Mouse (Mus musculus) left cerebral cortex, postnatal 10 days (tissue): ENCODE data around the gene Strip2. TPM values are rescaled to one million over a fixed set of nuclear protein-coding genes. Genes with fewer than 3 reads are reported as not detected.
A peak's percentile ranks its signal among the peaks of the same experiment; 100 is the strongest.

Experiments used
- DNase-seq, 2 experiments: peaks; one replicate each; pipeline ENCODE4 v3.0.0; 2021 to 2022; ENCODE audit warnings: low spot score in 2 of 2, mixed read lengths in 1 of 2; ENCODE audit errors: extremely low spot score in 1 of 2
- intact Hi-C: fragments of 180-260 bp; cut with DNase I; formaldehyde crosslinking; loops from one replicate; pipeline ENCODE4 v1.15.1; 2025
- total RNA-seq, 2 experiments: library from RNA; stranded (reverse); gene quantifications; 2 replicates each; pipeline ENCODE4 v1.2.3; 2021

Gene Strip2
- total RNA-seq, 2 experiments from 2014 or later = 9.6 to 13.1 TPM

DNA sequence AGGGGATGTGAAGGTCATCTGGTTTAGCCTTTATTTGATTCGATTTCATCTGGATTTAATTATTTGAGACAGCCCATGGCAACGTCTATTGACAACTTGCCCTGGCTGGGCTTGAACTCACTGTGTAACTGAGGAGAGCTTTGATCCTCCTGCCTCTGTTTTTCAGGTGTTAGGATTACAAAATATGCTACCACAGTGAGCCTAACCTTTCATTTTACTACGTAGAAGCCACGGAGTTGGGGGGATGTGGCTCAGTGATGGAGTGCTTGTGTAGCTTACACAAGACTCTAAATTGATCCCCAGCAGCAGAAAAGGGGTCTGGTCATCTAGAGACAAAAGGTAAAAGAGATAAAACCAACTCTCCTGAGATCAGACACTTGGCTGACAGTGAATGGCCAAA is 1.1 kb downstream of the Strip2 start:
- intact Hi-C loops = loop anchor here (5.0 kb wide), 1 partner anchor 129 kb away; the partner anchor contains the start of gene Nrf1
- DNase-seq = no peak

DNA sequence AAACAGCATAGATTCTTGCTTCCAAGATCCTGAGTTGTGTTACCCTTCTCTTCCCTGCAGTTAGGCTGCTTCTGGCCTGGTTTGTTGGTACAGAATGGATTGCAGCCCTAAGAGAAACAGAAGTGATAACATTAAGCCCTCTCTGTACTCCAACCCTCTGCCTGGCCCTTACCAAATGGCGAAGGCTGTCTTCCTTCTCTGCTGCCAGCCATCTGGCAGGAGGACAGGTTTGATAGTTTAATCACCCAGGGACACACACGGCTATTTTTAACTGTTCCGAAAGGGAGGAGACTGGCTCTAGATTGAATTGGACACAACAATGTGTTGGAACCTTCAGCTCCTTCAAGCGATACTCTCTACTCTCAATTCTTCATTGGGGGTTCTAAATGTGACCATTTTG is 6.7 kb downstream of the Strip2 start:
- no peak for DNase-seq
- intact Hi-C loops = no loop called here

DNA sequence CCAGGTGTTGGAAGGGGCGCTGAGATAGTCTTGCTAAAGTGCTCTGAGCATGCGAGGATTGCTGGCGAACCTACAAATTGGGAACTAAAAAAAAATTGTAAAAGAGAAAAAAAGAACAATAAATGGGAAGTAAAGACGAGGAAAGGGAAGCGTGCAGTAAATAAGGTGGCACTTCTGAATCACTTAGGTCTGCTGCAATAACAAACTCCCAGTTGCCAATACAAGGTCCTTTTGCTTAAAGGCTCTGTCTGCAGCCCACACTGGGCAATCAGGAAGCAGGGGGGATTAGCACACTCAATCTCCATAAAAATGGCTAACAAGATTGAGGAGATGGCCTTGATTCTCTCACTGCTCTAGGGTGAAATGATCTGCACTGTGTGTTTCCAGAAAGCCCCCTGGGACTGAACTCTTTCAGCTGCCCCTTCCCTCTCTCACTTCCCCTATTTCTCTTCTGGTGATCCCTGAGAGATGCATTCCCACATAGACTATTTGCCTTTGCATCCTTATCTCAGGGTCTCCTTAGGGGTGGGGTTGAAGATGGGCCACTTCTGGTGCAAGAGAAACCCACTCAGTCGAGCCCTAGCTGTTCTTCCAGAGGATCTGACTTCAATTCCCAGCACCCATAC is 8.9 kb downstream of the Strip2 start:
- intact Hi-C loops = no loop called here

DNA sequence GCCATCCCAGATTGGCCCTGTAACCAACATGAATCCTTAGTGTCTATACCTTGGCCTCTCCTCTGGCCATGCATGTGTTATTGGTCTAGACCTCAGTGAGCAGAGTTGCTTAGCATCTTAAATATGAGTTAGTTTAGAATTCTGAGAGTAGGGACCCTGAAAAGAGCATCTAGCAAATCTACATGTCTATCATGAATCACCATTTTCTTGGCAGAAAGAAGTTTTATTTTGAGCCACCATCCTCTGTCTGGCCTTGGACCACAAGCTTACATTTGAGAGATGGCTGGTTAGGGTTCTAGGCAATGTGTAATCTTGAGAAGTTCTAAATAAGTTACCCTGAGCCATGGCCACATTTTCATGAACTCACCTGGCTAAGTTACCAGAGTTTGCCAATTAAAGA is 13.3 kb downstream of the Strip2 start:
- no peak for DNase-seq
- intact Hi-C loops = no loop called here

More for the DNA sequence above, 8.9 kb downstream of the Strip2 start:
- no peak for DNase-seq

DNA sequence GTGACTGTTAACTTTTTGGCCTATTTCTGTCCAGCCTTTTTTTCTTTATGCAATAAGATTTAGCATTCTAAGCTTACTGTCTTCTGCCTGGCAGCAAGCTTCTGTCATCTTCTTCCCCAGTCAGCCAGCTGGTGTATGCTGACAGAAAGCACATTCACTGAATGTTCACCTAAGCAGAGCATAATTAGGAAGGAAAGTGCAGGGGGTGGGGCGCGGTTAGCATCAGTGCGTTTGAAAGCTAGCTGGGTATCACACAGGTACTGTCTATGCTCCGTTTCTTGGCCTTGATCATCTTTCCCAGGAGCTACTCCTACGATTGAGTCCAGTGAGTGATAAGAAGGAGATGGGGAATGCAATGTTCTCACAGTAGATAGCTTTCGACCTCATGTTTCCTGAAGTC is 13.9 kb downstream of the Strip2 start:
- intact Hi-C loops = no loop called here
- no peak for DNase-seq

DNA sequence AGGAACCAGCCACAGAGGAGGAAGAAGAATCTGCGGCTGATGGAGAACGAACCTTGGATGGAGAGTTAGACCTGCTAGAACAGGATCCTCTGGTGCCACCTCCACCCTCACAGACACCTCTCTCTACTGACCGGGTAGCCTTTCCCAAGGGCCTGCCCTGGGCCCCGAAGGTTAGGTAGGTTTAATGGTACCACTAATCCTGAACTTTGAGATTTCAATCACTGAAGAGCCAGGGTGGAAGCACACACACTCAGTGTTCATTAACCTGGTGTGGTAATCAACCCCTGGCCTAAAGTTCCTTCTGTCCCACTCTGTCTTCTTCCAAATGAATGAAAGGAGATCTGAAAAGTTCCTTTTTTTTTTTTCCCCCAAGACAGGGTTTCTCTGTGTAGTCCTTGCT is 14.4 kb downstream of the Strip2 start:
- intact Hi-C loops = no loop called here

DNA sequence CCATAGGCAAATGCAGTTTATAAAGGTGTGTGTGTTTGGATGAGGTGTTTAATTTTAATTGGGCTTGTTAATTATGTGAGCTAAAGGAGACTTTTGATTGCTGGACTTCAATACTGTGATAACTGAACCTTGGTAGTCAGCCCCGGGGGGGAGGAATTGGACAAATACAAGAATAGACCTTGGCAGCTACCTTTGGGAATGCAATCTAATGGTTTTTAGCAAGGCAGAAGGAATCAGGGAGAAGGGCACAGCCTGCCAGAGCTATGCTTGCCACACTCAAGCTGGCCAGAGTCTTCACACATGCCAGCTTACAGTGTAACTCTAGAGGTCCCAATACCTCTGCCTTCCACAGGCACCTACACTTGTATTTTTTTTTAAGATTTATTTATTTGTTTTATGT is 18.9 kb downstream of the Strip2 start:
- intact Hi-C loops = no loop called here
- DNase-seq = no peak

More for the DNA sequence above, 14.4 kb downstream of the Strip2 start:
- DNase-seq = no peak

DNA sequence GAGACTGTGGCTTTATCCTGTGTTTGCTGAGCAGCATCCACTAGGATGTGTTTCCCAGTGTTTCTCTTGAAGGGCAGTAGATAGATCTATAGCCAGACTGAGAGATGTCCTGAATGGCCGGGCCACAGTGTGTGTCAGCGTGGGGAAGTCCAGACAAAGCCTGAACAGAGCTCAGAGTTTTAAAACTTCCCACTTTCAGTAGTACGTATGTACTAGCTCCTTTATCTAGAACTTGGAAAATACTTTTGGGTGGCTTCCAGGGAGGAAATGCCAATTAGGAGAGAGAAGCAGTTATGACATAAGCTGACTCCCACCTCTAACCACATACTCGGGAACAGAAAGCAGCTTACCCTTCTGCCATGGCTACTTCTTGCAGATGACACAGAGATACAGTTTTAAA is 23.6 kb downstream of the Strip2 start:
- no peak for DNase-seq
- intact Hi-C loops = no loop called here

DNA sequence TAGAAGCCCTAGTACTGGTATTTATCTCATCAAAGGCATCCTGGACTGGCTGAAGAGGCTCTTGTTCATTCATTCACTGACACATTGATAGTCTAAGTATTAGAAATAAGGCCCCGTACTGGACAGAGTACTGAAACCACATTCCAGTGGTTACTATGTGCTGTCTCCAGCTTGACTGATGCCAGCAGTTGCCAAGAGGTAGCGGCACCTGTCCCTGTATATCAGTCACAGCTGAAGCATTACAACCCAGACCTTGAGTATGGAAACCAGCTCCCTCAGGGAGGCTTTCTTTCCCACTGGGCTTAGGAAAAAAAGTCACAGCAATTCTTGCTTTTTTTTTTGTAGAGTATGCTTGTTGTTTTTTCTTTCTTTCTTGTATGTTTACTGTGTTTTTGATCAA is 24.2 kb downstream of the Strip2 start:
- intact Hi-C loops = no loop called here
- no peak for DNase-seq

DNA sequence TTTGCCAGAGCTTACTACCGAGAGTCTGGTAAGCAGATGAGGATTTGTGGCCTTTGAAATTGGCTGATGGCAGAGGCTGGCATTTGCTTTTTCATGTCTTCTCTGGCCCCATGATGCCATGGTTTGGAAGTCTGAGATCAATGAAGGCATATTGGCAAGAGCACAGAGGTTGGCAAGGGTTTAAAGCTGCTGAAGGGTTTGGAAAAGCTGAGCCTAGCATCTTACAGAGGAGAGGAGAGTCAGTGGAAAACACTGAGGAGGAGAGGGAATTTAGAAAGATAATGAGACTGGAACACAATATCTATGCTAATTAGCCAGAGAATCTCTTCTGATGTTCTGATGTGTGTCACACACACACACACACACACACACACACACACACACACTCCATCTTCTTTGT is 27.7 kb downstream of the Strip2 start:
- no peak for DNase-seq
- intact Hi-C loops = no loop called here

DNA sequence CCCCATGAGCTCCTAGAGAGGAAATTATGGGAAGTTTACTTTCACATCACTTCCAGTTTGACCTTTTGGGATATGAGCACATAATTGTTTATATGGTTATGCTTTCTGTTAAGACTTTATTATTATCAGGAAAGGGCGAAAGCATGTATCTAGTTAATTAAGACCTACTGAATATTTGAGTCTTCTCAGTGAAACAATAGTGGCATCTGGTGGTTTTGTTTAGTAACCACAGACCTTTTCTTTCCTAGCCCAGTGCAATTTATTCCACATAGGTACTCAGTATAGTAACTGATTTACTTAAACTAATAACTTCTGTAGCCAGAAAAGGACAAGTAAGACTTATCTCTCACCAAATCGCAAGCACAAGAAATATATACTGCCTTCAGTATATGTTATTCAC is 29.8 kb downstream of the Strip2 start:
- no peak for DNase-seq
- intact Hi-C loops = no loop called here

DNA sequence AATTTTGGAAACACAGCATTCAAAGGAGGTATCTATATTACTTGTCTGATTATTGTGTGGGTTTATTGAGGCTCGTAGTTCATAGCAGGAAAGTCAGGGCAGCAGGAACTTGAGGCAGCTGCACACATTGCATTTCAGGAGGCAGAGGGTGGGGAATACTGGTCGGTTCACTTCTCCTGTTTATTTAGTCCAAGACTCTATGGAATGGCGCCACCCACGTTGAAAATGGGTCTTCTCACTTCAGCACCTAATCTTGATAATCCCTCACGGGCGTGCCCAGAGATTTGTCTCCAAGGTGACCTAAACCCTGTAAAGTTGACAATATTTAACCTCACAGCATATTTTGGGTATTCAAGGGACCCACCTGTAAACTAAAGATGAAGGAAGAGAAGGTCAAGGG is 31.0 kb downstream of the Strip2 start:
- intact Hi-C loops = no loop called here
- DNase-seq = no peak

DNA sequence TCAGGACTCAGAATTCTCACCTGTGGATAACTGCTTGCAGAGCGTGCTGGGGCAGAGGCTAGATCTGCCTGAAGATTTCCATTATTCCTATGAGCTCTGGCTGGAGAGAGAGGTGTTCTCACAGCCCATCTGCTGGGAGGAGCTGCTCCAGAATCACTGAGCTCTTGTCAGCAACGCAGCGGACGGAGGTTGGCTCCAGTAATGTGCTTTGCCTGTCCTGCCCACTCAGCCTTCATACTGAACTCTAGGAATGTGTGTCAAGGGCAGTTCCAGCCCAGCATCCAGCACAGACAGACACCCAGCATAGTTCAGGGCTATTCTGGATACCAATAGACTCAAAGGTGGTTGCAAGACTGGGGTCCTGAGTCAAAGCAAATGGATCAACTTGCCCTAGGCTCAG is 39.9 kb downstream of the Strip2 start:
- no peak for DNase-seq
- intact Hi-C loops = no loop called here

DNA sequence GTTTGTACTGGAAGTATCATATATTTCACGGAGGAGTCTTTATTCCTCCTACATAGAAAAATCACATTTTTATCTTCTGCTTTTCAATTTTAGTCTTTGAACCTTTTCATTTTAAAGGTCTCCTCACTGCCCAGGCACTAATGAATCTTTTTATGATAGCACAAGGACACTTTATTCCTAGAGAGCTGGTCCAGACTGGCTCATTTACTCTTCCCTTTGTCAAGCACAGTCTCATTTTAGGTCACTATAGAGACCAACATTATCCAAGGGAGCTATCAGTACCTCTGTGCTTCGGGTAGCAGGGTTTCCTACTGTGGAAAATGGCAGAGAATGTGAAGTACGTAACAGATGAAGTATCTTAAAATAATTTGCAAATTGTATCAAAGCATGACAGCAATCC is 41.9 kb downstream of the Strip2 start:
- no peak for DNase-seq
- intact Hi-C loops = no loop called here

DNA sequence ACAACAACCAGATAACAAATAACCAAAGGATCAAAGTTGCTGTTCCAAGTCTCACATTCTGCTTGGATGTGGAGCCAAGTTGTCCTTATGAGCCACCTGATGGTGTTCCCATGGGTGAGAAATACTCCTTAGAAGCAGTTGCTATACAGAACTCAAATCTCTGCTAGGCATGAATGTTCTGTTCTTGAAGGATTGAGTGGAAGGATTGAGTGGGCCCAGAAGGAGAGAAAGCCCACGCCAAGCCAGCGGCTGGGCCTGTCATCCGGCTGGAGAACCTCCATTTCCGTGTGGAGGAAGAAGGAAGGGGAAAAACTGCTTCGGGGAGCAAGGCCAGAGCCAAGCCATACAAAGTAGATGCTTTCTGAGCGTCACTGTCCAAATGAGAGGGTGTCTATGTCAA is 44.3 kb downstream of the Strip2 start:
- no peak for DNase-seq
- intact Hi-C loops = no loop called here

DNA sequence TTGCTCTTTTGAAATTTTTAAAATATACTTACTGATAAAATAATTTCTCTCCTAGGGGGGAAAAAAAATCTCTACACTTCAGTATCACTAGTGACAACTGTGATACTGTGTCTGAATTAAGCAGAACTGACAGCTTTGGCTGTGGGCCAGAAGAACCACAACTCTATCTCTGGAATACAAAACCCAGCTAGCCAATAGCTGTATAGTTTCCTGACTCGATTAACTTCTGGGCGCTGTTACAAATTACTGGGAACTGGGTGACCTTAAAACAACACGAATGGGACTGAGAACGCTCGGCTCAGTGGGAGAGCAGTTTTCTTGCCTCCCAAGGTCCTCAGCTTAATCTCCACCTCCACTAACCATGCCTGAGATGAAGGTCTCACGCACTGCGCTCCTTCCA is 51.1 kb downstream of the Strip2 start:
- intact Hi-C loops = no loop called here
- no peak for DNase-seq

DNA sequence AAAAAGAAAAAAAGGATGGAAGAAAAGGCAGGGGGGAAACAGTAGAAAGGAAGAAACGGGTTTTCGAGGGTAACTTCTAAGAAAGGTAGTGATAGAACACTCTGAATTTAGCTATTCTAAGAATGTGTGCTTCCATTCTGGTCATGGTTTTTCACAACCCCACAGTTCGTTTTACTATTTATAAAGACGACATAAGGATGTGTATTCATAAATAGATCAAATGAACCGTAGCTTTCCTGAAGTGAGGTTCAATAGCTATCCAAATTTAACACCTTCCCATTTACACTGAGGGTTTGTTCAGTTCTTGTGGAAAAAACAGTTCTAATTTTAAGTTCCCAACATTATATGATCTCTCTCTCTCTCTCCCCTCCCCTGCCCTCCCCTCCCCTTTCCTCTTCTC is 56.5 kb downstream of the Strip2 start:
- intact Hi-C loops = no loop called here
- DNase-seq = no peak

DNA sequence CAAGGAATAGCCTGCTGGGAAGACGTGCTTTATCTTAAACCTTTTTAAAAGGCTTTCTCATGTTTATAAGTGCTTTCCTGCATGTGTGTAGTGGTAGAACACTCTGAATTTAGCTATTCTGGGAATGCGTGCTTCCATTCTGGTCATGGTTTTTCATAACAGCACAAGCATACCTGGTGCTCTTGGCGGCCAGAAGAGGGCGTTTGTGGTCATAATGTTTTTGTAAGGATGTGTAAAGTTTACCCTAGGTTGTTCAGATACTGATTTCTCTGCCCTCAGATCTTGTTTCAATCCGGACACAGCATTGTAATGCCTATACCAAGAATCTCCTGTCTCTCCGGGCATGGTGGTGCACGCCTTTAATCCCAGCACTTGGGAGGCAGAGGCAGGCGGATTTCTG is 58.0 kb downstream of the Strip2 start:
- no peak for DNase-seq
- intact Hi-C loops = no loop called here

DNA sequence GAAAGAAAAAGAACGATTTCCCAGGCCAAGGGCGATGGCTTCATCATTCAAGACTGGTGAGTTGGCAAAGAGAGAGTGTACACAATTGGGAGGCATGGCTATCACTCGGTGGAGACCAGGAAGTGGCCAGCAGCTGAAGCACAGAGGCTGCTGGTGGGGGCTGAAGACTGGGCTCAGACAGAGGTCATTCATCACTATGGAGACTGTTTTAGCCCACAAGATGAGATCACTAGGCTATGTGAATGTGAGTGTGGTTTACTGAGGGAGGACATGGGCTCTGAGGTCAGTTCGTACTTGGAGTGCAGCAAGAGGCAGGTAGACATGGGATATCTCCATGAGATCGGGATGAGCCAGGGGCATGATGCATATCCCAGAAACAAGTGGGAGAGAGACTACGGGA is 63.6 kb downstream of the Strip2 start:
- intact Hi-C loops = no loop called here
- no peak for DNase-seq

DNA sequence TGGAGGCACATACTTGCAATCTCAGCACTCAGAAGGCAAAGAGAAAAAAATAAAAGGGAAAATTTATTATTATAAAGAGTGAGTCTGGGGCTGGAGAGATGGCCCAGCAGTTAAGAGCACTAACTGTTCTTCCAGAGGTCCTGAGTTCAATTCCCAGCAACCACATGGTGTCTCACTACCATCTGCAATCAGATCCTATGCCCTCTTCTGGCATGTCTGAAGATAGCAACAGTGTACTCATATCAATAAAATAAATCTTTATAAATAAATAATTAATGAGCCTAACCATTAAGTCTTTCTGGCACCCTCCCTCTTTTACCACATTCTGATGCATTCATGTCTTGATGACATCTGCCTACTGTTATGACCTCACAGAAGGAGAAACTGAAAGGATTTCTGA is 65.0 kb downstream of the Strip2 start:
- intact Hi-C loops = no loop called here
- no peak for DNase-seq

DNA sequence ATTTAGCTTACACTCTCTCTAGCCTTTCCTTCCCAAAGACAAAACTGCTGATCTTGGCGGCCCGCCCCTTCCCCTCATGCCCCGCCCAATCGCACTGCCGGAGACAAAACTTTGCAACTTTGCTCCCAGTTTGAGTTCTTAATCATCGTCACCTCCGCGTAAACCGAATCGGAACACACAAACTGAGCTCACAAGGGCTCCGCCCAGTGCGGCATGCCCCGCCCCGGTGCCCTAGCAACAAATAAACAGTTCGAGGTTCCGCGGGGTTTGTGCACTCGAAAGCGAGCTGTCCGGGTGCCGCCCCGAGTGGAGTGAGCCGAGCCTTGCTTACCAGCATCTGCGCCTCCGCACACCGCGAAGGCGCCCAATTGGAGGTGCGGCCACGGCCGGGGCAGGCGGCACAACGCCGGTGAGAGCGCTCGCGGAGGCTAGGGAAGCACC is 68.3 kb downstream of the Strip2 start:
- intact Hi-C loops = no loop called here
- peak in 1 of 2 experiments; percentile 85 for DNase-seq
